Mouse (Mus musculus): ENCODE measurements around the gene Zfp507. TPM values are rescaled to one million over a fixed set of nuclear protein-coding genes. Genes with fewer than 3 reads are reported as not detected.

Gene Zfp507
- polyA plus RNA-seq, 1 experiment from 2014 or later = 15.4 TPM

DNA sequence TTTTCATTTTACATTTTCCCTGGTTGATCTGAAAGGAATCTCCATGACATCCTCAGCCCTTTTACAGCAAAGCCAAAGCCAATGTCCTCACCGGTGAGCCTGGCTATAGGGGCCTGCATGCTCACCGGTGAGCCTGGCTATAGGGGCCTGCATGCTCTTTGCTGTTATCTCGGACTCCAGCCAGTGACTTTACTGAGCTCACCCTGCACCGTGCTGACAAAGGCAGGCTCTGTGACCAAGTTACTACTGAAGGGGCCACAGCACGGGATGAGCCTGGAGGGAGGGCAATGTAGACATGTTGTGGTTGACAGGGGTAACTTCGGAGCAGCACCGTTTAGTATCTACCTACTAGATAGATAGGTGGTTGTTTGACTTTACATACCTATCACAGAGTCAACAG is 32.7 kb downstream of the Zfp507 start:
- Histone ChIP-seq H3K4me1 (replicated peaks) (no peaks in the 10 kb centered on the region), H3K36me3 (peaks cover 36% of the 10 kb centered on the region), H3K27me3 (ENCODE audit: insufficient read depth, poor library complexity, severe bottlenecking) (no peaks in the 10 kb centered on the region), H3K4me3 (no peak overlapping the region), H3K27ac (no peak overlapping the region), H3K9me3 (no peaks in the 10 kb centered on the region)
- 87% methylated on average over 7 of the region's 7 CpGs for WGBS
- no peak for DNase-seq (ENCODE audit: low spot score)

DNA sequence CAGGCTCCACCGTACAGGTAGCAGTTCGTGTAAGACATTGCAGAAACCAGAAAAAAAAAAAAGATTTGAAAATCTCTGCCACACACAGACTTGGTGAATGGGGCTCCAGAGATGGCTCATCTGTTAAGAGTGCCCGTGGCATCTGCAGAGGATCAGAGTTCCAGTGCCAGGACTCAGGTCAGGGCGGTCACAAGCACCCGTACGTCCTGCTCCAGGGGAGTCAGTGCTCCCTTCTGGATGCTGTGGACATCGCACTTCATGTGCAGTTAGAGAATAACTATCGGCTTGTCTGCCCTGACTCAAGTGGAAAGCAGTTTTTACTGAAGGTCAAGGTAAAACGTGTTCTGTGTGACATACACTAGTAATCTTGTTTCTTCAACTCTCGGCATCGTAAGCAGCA is 38.3 kb downstream of the Zfp507 start:
- H3K36me3 ChIP-seq = no peaks in the 10 kb centered on the region
- H3K4me1 ChIP-seq (replicated peaks) = no peaks in the 10 kb centered on the region
- WGBS = 93% methylated on average over 11 of the region's 11 CpGs
- H3K27ac ChIP-seq = no peak overlapping the region
- DNase-seq (ENCODE audit: low spot score) = no peak
- no peak overlapping the region for H3K4me3 ChIP-seq
- H3K27me3 ChIP-seq (ENCODE audit: insufficient read depth, poor library complexity, severe bottlenecking) = no peaks in the 10 kb centered on the region
- 0 out of 2 replicates have a peak, but pooled peaks cover 4% of the 10 kb centered on the region for H3K9me3 ChIP-seq

DNA sequence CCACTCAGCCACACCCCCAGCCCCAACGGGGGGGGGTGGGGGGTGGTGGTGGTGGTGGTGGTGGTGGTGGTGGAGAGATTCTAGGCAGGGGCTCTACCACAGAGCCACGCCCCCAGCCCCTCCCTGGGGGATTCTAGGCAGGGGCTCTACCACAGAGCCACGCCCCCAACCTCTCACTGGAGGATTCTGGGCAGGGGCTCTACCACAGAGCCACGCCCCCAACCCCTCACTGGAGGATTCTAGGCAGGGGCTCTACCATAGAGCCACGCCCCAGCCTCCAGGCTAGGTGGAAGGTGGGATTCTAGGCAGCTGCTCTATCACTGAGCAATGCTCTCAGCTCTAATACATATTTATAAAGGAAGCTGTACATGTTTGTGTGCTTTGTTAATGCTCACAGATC is 41.0 kb downstream of the Zfp507 start:
- Histone ChIP-seq H3K27me3 (ENCODE audit: insufficient read depth, poor library complexity, severe bottlenecking) (no peaks in the 10 kb centered on the region), H3K36me3 (no peaks in the 10 kb centered on the region), H3K4me3 (no peak overlapping the region), H3K4me1 (replicated peaks) (no peaks in the 10 kb centered on the region), H3K9me3 (0 out of 2 replicates have a peak, but pooled peaks cover 4% of the 10 kb centered on the region), H3K27ac (no peak overlapping the region)
- 70% methylated on average over 5 of the region's 5 CpGs for WGBS
- DNase-seq (ENCODE audit: low spot score) = no peak

DNA sequence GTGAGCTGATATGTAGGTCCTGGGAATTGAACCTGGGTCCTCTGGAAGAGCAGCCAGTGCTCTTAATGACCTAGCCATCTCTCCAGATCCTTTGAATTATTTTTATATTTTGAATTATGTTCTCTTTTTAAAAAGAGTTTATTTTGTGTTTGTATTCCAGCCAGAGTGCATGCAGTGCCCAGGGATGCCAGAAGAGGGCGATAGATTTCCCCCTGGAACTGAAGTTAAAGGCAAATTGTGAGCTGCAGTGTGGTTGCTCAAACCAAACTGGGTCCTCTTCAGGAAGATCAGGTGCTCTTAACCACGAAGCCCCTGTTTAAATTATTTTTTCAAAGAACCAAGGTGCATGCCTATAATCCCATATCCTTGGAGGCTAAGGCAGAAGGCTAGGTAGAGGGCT is 43.2 kb downstream of the Zfp507 start:
- no peak overlapping the region for H3K27ac ChIP-seq
- peak; percentile 20 for DNase-seq (ENCODE audit: low spot score)
- no peaks in the 10 kb centered on the region for H3K27me3 ChIP-seq (ENCODE audit: insufficient read depth, poor library complexity, severe bottlenecking)
- no peaks in the 10 kb centered on the region for H3K36me3 ChIP-seq
- no peak overlapping the region for H3K4me3 ChIP-seq
- H3K4me1 ChIP-seq (replicated peaks) = peaks cover 3% of the 10 kb centered on the region
- WGBS = 19% methylated on average over 2 of the region's 2 CpGs
- 0 out of 2 replicates have a peak, but pooled peaks cover 4% of the 10 kb centered on the region for H3K9me3 ChIP-seq

DNA sequence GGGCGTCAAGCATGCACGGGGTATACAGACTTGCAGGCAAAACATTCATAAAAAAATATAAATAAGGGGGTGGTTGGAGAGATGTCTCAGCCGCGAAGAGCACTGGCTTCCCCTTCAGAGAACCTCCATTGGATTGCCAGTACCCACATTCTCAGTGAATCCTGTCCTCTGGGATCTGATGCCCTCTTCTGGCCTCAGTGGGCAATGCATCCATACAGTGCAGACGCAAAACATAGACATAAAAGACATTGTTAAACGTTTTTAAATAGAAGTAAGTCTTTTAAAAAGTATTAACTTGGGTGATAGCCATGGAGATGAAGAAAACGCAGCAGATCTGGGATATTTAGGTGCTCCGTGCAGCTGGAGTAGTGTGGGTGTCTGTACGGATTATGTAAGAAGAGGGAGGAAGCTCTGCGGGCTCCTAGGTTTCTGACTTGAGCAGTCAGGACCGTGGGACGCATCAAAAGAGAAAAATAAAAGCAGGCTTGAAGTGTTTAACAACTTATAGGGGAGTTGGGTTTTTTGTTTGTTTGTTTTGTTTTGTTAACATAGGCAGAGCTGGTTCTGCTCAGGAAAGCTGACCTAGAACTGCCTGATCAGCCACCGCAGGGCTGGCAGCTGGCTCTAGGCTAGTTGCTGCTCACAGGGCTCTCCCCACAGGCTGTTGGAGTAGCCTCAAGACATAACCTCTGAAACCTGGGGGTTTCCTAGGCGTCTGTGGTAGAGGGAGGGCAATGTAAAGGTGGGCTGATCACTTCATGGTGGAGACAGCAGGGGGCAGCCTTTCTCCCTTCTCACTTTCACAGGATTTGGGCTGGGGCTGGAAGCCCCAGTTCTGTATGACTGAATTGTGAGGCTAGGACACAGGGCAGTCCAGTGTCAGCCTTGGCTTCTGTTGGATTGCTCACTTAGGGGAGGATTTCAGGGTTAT is 46.0 kb downstream of the Zfp507 start:
- 0 out of 2 replicates have a peak, but pooled peaks cover 1% of the 10 kb centered on the region for H3K9me3 ChIP-seq
- no peaks in the 10 kb centered on the region for H3K27me3 ChIP-seq (ENCODE audit: insufficient read depth, poor library complexity, severe bottlenecking)
- H3K27ac ChIP-seq = no peak overlapping the region
- 38% methylated on average over 14 of the region's 14 CpGs for WGBS
- peaks cover 20% of the 10 kb centered on the region for H3K4me1 ChIP-seq (replicated peaks)
- DNase-seq (ENCODE audit: low spot score) = peak; percentile 30
- no peak overlapping the region for H3K4me3 ChIP-seq
- H3K36me3 ChIP-seq = peaks cover 4% of the 10 kb centered on the region

DNA sequence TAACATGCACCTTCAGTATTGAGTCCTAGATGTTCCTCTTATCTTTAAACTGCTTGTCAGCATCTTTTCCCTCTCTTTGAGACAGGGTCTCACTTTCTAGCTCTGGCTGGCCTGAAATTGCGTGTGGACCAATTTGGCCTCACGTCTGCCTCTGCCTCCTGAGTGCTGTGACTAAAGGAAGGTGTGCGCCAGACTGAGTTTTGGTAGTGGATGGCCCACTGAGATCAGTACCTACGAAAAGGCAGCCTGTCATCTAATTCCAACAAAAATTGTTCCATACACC is 48.0 kb downstream of the Zfp507 start:
- 76% methylated on average over 4 of the region's 4 CpGs for WGBS
- H3K36me3 ChIP-seq = peaks cover 22% of the 10 kb centered on the region
- no peaks in the 10 kb centered on the region for H3K27me3 ChIP-seq (ENCODE audit: insufficient read depth, poor library complexity, severe bottlenecking)
- H3K9me3 ChIP-seq = no peaks in the 10 kb centered on the region
- H3K4me1 ChIP-seq (replicated peaks) = peaks cover 20% of the 10 kb centered on the region
- no peak for DNase-seq (ENCODE audit: low spot score)
- peak overlapping the region; percentile 87 for H3K4me3 ChIP-seq
- peak overlapping the region; percentile 88 for H3K27ac ChIP-seq

DNA sequence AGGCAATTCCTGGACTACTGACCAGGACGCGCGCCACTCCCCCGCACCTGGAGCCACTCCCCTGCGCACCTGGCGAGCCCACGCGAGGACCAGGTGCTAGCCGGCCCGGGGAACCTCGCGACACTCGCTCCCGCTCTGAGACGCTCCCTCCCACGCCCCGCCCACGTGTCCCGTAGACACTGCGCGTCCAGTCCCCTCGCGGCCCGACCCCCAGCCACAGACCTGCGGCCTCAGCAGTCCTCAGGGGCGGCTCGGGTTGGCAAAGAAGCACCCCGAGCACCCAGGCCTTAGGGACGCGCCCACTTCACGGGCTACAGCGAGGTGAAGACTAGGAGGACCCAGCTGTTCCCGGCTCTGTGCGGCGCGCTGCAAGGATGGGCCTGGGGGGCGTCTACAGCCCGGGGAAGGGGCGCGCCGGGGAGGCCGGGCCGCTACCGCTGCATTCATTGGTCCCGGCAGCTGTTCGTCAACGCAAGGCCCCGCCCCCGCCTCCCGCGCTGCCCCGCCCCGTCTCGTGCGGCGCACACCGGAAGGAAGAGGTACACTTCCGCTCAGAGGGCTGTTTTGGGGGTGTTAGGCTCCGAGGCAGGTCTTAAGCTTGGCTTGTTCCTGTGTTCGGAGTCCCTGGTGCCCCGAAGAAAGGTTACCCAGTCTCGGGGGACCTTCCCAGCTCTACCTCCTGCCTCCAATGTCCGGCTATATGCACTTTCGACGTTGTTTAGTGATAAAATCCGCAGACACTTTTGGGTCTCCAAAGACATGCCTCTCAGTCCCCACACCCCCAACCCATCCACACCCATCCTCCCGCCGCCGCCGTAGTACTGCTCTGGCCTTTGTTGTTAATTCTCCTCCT is 48.5 kb downstream of the Zfp507 start, which contains the start of gene Dpy19l3:
Dpy19l3 (minus strand) TSS at position 422 of the 853 bp plus-strand sequence.
- H3K36me3 ChIP-seq = peaks cover 28% of the 10 kb centered on the region
- H3K4me1 ChIP-seq (replicated peaks) = peaks cover 20% of the 10 kb centered on the region
- H3K27me3 ChIP-seq (ENCODE audit: insufficient read depth, poor library complexity, severe bottlenecking) = no peaks in the 10 kb centered on the region
- H3K27ac ChIP-seq = peak within 1 kb of the TSS; percentile 88
- 1% methylated on average over 70 of the region's 70 CpGs for WGBS
- peak within 1 kb of the TSS; percentile 87 for H3K4me3 ChIP-seq
- DNase-seq (ENCODE audit: low spot score) = peak; percentile 93
- H3K9me3 ChIP-seq = no peaks in the 10 kb centered on the region

DNA sequence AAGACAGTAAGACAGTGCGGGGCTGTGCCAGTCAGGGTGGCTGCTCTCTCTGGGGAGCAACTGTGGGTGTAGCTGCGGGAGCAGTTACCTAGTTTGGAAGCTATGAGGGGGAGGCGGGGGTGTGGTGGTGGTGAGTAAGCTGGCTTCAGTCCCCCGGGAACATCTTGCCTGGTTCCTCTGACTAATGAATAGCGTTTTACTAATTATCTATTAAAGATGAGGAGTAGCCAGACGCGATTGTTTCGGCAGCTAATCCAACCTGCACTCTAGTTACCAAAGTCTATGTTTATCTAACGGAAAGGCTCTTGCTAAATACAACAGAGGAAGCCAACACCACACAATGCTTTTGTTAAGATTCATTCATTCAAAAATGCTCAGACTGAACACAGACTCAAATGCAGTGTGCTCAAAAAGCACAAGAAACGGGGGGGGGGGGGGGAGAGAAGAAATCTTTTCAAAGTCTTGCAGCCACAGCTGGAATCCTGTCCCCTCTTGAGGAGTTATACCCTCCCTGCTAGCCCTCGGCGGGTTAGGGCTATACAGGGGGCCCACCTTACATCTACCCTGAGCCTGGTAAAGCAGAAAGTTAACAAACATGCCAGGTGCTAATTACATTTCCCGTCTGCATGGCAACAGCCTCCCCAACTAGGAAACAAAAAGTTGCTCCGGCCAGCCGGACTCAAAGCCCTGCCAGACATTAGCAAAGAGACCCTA is 49.3 kb downstream of the Zfp507 start:
- 7% methylated on average over 15 of the region's 15 CpGs for WGBS
- peak overlapping the region; percentile 88 for H3K27ac ChIP-seq
- H3K9me3 ChIP-seq = no peaks in the 10 kb centered on the region
- DNase-seq (ENCODE audit: low spot score) = no peak
- H3K4me3 ChIP-seq = peak overlapping the region; percentile 87
- no peaks in the 10 kb centered on the region for H3K27me3 ChIP-seq (ENCODE audit: insufficient read depth, poor library complexity, severe bottlenecking)
- peaks cover 36% of the 10 kb centered on the region for H3K36me3 ChIP-seq
- H3K4me1 ChIP-seq (replicated peaks) = peaks cover 20% of the 10 kb centered on the region

DNA sequence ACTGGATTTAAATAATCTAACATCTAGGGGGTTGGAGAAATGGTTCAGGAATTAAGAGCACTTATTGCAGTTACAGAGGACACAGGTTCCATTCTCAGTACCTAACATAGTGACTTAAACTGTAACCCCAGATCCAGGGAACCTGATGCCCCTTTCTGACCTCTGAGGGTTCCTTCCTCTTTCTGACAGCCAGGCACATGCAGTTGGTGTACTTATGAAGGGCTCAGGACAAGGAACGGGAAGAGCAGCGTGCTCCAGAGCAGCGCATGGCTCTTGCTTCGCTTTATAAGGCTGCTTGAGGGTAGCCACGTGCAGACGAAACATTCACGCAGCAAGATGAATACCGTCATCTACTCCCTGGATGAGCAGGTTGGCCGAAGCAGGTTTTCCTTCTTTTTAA is 51.9 kb downstream of the Zfp507 start:
- WGBS = 95% methylated on average over 9 of the region's 9 CpGs
- no peak for DNase-seq (ENCODE audit: low spot score)
- Histone ChIP-seq H3K4me3 (no peak overlapping the region), H3K9me3 (no peaks in the 10 kb centered on the region), H3K4me1 (replicated peaks) (peaks cover 22% of the 10 kb centered on the region), H3K36me3 (peaks cover 62% of the 10 kb centered on the region), H3K27me3 (ENCODE audit: insufficient read depth, poor library complexity, severe bottlenecking) (no peaks in the 10 kb centered on the region), H3K27ac (no peak overlapping the region)

DNA sequence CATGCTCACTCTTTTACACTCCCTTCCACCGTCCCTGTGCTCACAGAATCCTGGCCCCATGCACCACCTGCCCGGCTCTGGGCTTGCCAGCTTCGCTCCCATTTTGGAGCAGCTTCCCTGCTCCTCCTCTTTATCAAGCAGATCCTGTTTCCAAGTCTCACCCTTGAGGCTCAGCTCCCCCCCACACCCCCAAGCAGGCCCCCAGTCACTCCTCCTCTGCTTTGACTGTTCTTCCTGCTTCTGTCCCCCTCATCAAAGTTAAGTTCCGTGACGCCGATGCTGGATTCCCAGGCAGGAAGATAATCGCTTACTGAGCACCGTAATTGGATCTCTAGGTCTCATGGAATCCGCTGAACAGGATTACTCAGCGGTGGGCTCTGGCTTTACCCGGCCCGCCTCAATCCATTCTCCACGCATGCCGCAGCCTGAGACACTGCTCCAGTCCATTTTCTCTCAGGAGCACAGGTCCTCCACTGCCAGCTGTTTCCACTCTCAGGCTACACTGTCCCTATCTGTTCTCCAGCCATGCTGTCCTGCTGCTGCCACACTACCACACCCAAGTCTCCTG is 55.3 kb downstream of the Zfp507 start:
- no peak overlapping the region for H3K27ac ChIP-seq
- DNase-seq (ENCODE audit: low spot score) = no peak
- 73% methylated on average over 14 of the region's 14 CpGs for WGBS

DNA sequence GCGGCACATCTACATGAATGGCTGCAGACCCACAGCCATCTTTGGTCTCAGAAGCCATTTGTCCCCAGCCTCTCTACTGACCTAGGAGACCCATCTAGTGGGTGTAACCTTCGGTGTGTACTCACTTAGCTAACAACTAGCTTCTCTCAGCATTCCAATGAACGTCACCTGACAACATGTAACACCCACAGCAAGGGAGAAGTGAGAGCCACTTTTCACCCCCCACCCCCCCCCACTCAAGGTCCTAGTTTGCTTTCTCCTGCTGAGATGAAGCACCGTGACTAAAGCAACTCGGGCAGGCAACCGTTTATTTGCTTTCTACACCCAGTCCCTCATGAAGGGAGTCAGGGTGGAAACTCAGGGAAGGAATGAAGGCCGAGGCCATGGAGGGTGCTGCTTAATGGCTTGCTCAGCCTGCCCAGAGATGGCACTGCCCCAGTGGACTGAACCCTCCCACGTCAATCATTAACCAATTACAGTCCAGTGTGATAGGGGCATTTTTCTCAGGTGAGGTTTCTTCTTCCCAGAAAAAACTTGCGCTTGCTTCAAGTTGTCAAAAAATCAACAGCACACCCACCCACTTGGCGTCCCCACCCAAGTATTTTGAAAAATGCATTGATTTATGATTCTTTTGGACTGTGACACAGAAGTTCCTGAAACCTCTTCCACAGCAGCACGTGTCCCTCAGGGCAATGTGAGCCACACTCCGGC is 56.0 kb downstream of the Zfp507 start:
- Histone ChIP-seq H3K4me3 (no peak overlapping the region), H3K27me3 (ENCODE audit: insufficient read depth, poor library complexity, severe bottlenecking) (no peaks in the 10 kb centered on the region), H3K27ac (no peak overlapping the region), H3K36me3 (peaks cover 98% of the 10 kb centered on the region), H3K9me3 (no peaks in the 10 kb centered on the region), H3K4me1 (replicated peaks) (0 out of 2 replicates have a peak, but pooled peaks cover 2% of the 10 kb centered on the region)
- no peak for DNase-seq (ENCODE audit: low spot score)
- WGBS = 86% methylated on average over 12 of the region's 12 CpGs

More for the DNA sequence above, 55.3 kb downstream of the Zfp507 start:
- H3K4me1 ChIP-seq (replicated peaks) = 0 out of 2 replicates have a peak, but pooled peaks cover 2% of the 10 kb centered on the region
- no peaks in the 10 kb centered on the region for H3K27me3 ChIP-seq (ENCODE audit: insufficient read depth, poor library complexity, severe bottlenecking)
- no peaks in the 10 kb centered on the region for H3K9me3 ChIP-seq
- peaks cover 95% of the 10 kb centered on the region for H3K36me3 ChIP-seq
- no peak overlapping the region for H3K4me3 ChIP-seq

DNA sequence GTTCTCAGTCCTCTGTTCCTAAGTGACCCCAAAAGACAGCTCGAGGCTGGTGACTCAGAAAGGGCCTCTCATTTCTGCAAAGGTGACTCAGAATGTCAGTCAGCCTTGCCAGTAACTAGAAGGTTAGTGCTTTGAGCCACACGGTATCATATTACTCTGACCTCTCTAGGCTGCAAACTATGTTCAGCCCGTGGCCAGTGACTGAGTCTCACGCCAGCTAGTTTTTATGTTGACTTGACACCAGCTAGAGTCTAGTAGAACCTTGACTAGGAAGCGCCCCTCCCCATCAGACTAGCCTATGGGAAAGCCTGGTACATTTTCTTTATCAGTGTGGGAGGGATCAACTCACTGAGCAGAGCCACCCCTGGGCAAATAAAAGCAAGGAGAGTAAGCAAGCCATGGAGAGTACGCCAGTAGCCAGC is 57.5 kb downstream of the Zfp507 start:
- no peak overlapping the region for H3K27ac ChIP-seq
- no peak overlapping the region for H3K4me3 ChIP-seq
- H3K4me1 ChIP-seq (replicated peaks) = 0 out of 2 replicates have a peak, but pooled peaks cover 2% of the 10 kb centered on the region
- peaks cover 99% of the 10 kb centered on the region for H3K36me3 ChIP-seq
- no peak for DNase-seq (ENCODE audit: low spot score)
- no peaks in the 10 kb centered on the region for H3K27me3 ChIP-seq (ENCODE audit: insufficient read depth, poor library complexity, severe bottlenecking)
- no peaks in the 10 kb centered on the region for H3K9me3 ChIP-seq
- whole genome bisulfite sequencing = 85% methylated on average over 6 of the region's 6 CpGs

All from hindbrain, embryonic 10.5 days (tissue).